Comparison of ENCODE assay signal across 15 mouse cellular contexts in genomic region chr10:120125465-120125857, GRCm38 (mm10). TPM values are rescaled to one million over a fixed set of nuclear protein-coding genes. Genes with fewer than 3 reads are reported as not detected.
DNase-seq lines count a peak whose midpoint lies in the region; ATAC-seq lines count a peak whose summit lies in the region.
"Had no signal": no experiment of that assay in that cellular context is flagged by ENCODE, and none has a peak within 500 bp of the region (broad histone marks: within the 10 kb centered on the region; RNA-seq: fewer than 3 reads in every experiment).

No protein-coding gene starts in this region.

- no peak overlapping the region for H3K4me3 ChIP-seq in embryonic facial prominence, embryonic 14.5 days (ENCODE audit: low read depth, low read length)
- H3K4me3 ChIP-seq in embryonic facial prominence, embryonic 10.5 days, result no peak overlapping the region
- no peak overlapping the region for H3K4me3 ChIP-seq in intestine, embryonic 16.5 days (ENCODE audit: low read length)
- H3K4me3 ChIP-seq: forebrain, embryonic 12.5 days; heart, embryonic 10.5 days; hindbrain, embryonic 13.5 days; intestine, embryonic 15.5 days had no signal

- no peaks in the 10 kb centered on the region for H3K9me3 ChIP-seq in embryonic facial prominence, embryonic 14.5 days (ENCODE audit: control insufficient read depth, low read length)
- H3K9me3 ChIP-seq in embryonic facial prominence, embryonic 10.5 days, result no peaks in the 10 kb centered on the region
- no peaks in the 10 kb centered on the region for H3K9me3 ChIP-seq in intestine, embryonic 16.5 days (ENCODE audit: control insufficient read depth, low read length)
- H3K9me3 ChIP-seq: forebrain, embryonic 12.5 days; heart, embryonic 10.5 days; hindbrain, embryonic 13.5 days; intestine, embryonic 15.5 days had no signal

- H3K4me1 ChIP-seq in embryonic facial prominence, embryonic 14.5 days (ENCODE audit: control insufficient read depth, insufficient read depth, low read length), result no peaks in the 10 kb centered on the region
- peaks cover 7% of the 10 kb centered on the region for H3K4me1 ChIP-seq in embryonic facial prominence, embryonic 10.5 days
- no peaks in the 10 kb centered on the region for H3K4me1 ChIP-seq in intestine, embryonic 16.5 days (ENCODE audit: control insufficient read depth, insufficient read depth, low read length)
- H3K4me1 ChIP-seq: forebrain, embryonic 12.5 days; heart, embryonic 10.5 days; intestine, embryonic 15.5 days had no signal

- no peaks in the 10 kb centered on the region; the same call in 1 of the 2 replicates for H3K27me3 ChIP-seq in embryonic facial prominence, embryonic 14.5 days (replicated peaks; ENCODE audit: control insufficient read depth, insufficient read depth, low read length)
- H3K27me3 ChIP-seq in embryonic facial prominence, embryonic 10.5 days (replicated peaks; ENCODE audit: low read depth, poor library complexity, severe bottlenecking), result peaks cover 5% of the 10 kb centered on the region; the same call in 1 of the 2 replicates
- no peaks in the 10 kb centered on the region for H3K27me3 ChIP-seq in intestine, embryonic 16.5 days (replicated peaks; ENCODE audit: control insufficient read depth, insufficient read depth, low read length)
- H3K27me3 ChIP-seq: hindbrain, embryonic 13.5 days; intestine, embryonic 15.5 days; Patski had no signal

- no peak for DNase-seq in embryonic facial prominence, embryonic 14.5 days (ENCODE audit: low spot score)
- no peak for DNase-seq in embryonic facial prominence, embryonic 10.5 days (ENCODE audit: low spot score)
- DNase-seq in spleen, adult 18-20 months, result no peak
- DNase-seq in embryo, embryonic 10 days (ENCODE audit: low spot score), result no peak

- WGBS in embryonic facial prominence, embryonic 14.5 days, result 75% methylated on average over 10 of the region's 10 CpGs
- WGBS in embryonic facial prominence, embryonic 10.5 days, result 77% methylated on average over 10 of the region's 10 CpGs
- 76% methylated on average over 10 of the region's 10 CpGs for WGBS in intestine, embryonic 16.5 days

- no peak overlapping the region for H3K27ac ChIP-seq in embryonic facial prominence, embryonic 14.5 days (replicated peaks; ENCODE audit: low read depth, low read length)
- no peak overlapping the region for H3K27ac ChIP-seq in embryonic facial prominence, embryonic 10.5 days (replicated peaks)
- H3K27ac ChIP-seq in intestine, embryonic 16.5 days (ENCODE audit: low read length), result no peak overlapping the region
- H3K27ac ChIP-seq: forebrain, embryonic 12.5 days; heart, embryonic 10.5 days; hindbrain, embryonic 13.5 days; hindbrain, postnatal 0 days; intestine, embryonic 15.5 days had no signal

- H3K9ac ChIP-seq in embryonic facial prominence, embryonic 14.5 days (ENCODE audit: low read depth, low read length), result peak overlapping the region; percentile 16; the same call in 1 of the 2 replicates
- no peak overlapping the region for H3K9ac ChIP-seq in intestine, embryonic 16.5 days (ENCODE audit: low read depth, low read length)
- H3K9ac ChIP-seq: forebrain, embryonic 12.5 days; forebrain, postnatal 0 days; hindbrain, embryonic 13.5 days; intestine, embryonic 15.5 days had no signal

- no peak overlapping the region for H3K4me2 ChIP-seq in embryonic facial prominence, embryonic 14.5 days (ENCODE audit: low read depth, low read length)
- H3K4me2 ChIP-seq in intestine, embryonic 16.5 days (ENCODE audit: low read depth, low read length), result no peak overlapping the region
- H3K4me2 ChIP-seq: forebrain, embryonic 12.5 days; hindbrain, embryonic 13.5 days; intestine, embryonic 15.5 days had no signal

- no peak for ATAC-seq in embryonic facial prominence, embryonic 14.5 days (ENCODE audit: low read depth)
- peak; percentile 45 for ATAC-seq in CD4-positive, CD25-positive, alpha-beta regulatory T cell, adult 4 months
- peak; percentile 74 for ATAC-seq in granulocyte monocyte progenitor cell, adult 5-6 weeks (replicated peaks; ENCODE audit: poor library complexity, severe bottlenecking)
- ATAC-seq in megakaryocyte, adult 5-6 weeks (ENCODE audit: poor library complexity, severe bottlenecking), result peak; percentile 68
- ATAC-seq in intestine, embryonic 16.5 days, result no peak

- H3K36me3 ChIP-seq in embryonic facial prominence, embryonic 14.5 days (ENCODE audit: control insufficient read depth, insufficient read depth, low read length), result no peaks in the 10 kb centered on the region
- H3K36me3 ChIP-seq in embryonic facial prominence, embryonic 10.5 days (replicated peaks), result no peaks in the 10 kb centered on the region
- no peaks in the 10 kb centered on the region for H3K36me3 ChIP-seq in intestine, embryonic 16.5 days (ENCODE audit: control insufficient read depth, insufficient read depth, low read length)
- H3K36me3 ChIP-seq: forebrain, embryonic 12.5 days; heart, embryonic 10.5 days; hindbrain, embryonic 13.5 days; intestine, embryonic 15.5 days had no signal

RNA-seq across cellular contexts. Expression of gene Helb, which starts 12.7 kb away (rescaled TPM):
- 6.6 and 8.0 TPM in 2 replicates for polyA plus RNA-seq in embryonic facial prominence, embryonic 14.5 days (2014; fragmentation: Nextera tagmentation; extraction: Ambion mirVana)
- 6.1 and 6.8 TPM in 2 replicates for polyA plus RNA-seq in embryonic facial prominence, embryonic 10.5 days (2016; fragmentation: Nextera tagmentation; extraction: Ambion mirVana)
- polyA plus RNA-seq in CD4-positive, CD25-positive, alpha-beta regulatory T cell, adult 4 months (2017; shearing (Covaris generic)), result 10 to 100 TPM; 10.5 to 14.7 TPM
- total RNA-seq in granulocyte monocyte progenitor cell, adult 5-6 weeks (2014; fragmentation: Nextera tagmentation), result 29.5 and 32.7 TPM in 2 replicates
- 35.3 and 39.7 TPM in 2 replicates for total RNA-seq in granulocyte monocyte progenitor cell, adult 5-6 weeks (2017)
- 16.4 and 17.0 TPM in 2 replicates for total RNA-seq in megakaryocyte, adult 5-6 weeks (2015)
- total RNA-seq in megakaryocyte, adult 5-6 weeks (2017), result 32.7 and 33.9 TPM in 2 replicates
- polyA plus RNA-seq in intestine, embryonic 16.5 days (2015; fragmentation: Nextera tagmentation; extraction: Ambion mirVana), result 4.1 and 4.2 TPM in 2 replicates

Comparison
In these comparisons a context has a peak if more than half of its experiments do, and no peak if none do; other contexts are left out.
1. ATAC-seq: peak in CD4-positive, CD25-positive, alpha-beta regulatory T cell, adult 4 months (single experiment), granulocyte monocyte progenitor cell, adult 5-6 weeks (single experiment) and megakaryocyte, adult 5-6 weeks (single experiment); none in embryonic facial prominence, embryonic 14.5 days (single experiment) and intestine, embryonic 16.5 days (single experiment).